Mouse (Mus musculus) MEL (cell line): ENCODE results near the gene Lipo1.
"Not testable (repeated sequence)": the region's sequence is repeated elsewhere in the genome, so short reads cannot be mapped to it uniquely, and the experiment has no call there.

ENCODE experiments used
- CTCF ChIP-seq, 3 experiments: IDR thresholded peaks in 2 of 3; conservative IDR thresholded peaks in 1 of 3; 2 replicates each; pipeline ENCODE4 v1.5.1; 2011 to 2012; ENCODE audit warnings: low read length in 3 of 3, low read depth in 2 of 3, mild to moderate bottlenecking in 2 of 3, improper control_type of control experiment in 1 of 3, inconsistent platforms in 1 of 3, mixed read lengths in 1 of 3, moderate library complexity in 1 of 3; ENCODE audit not compliant: control insufficient read depth in 1 of 3, insufficient read depth in 1 of 3, poor library complexity in 1 of 3, severe bottlenecking in 1 of 3
- EP300 ChIP-seq, 2 experiments: IDR thresholded peaks; 2 replicates each; pipeline ENCODE4 v1.6.1; 2011; ENCODE audit warnings: improper control_type of control experiment in 2 of 2, low read length in 2 of 2, low read depth in 1 of 2, mild to moderate bottlenecking in 1 of 2
- ETS1 ChIP-seq: IDR thresholded peaks from 2 replicates; pipeline ENCODE4 v1.6.1; 2012; ENCODE audit warnings: low read depth, mild to moderate bottlenecking, inconsistent platforms, low read length, improper control_type of control experiment, moderate library complexity
- HCFC1 ChIP-seq: IDR thresholded peaks from 2 replicates; pipeline ENCODE4 v1.6.1; 2012; ENCODE audit warnings: low read depth, mild to moderate bottlenecking, inconsistent platforms, low read length, improper control_type of control experiment, moderate library complexity
- MEF2A ChIP-seq: IDR thresholded peaks from 2 replicates; pipeline ENCODE4 v1.6.1; 2014; ENCODE audit warnings: low read depth, mild to moderate bottlenecking, inconsistent platforms, low read length, improper control_type of control experiment; ENCODE audit not compliant: poor library complexity, insufficient replicate concordance, severe bottlenecking; ENCODE audit errors: extremely low read depth
- TAL1 ChIP-seq: IDR thresholded peaks from 2 replicates; pipeline ENCODE4 v1.6.1; 2012; ENCODE audit warnings: mild to moderate bottlenecking, inconsistent platforms, low read length, moderate library complexity, mixed read lengths
- UBTF ChIP-seq: IDR thresholded peaks from 2 replicates; pipeline ENCODE4 v1.6.1; 2012; ENCODE audit warnings: low read depth, mild to moderate bottlenecking, inconsistent platforms, low read length, improper control_type of control experiment, moderate library complexity, borderline replicate concordance; ENCODE audit not compliant: insufficient read depth

GRCm38 (mm10) chr19:33751259-33751658 is 36.0 kb downstream of the Lipo1 start, which contains the start of gene Lipo2:
- not testable (repeated sequence) for TF ChIP-seq CTCF (IDR thresholded peaks at IDR 0.05 in 2 of 3, conservative IDR thresholded peaks at IDR 0.05 in 1 of 3; ENCODE audit: control insufficient read depth in 1 of 3, insufficient read depth in 1 of 3, low read depth in 2 of 3, low read length in 3 of 3, poor library complexity in 1 of 3, severe bottlenecking in 1 of 3); HCFC1; UBTF; TAL1; ETS1; EP300 (IDR thresholded peaks at IDR 0.05; ENCODE audit: low read depth in 1 of 2, low read length in 2 of 2); MEF2A
